Comparison of ENCODE assay signal across 8 mouse cellular contexts in the genomic region with DNA sequence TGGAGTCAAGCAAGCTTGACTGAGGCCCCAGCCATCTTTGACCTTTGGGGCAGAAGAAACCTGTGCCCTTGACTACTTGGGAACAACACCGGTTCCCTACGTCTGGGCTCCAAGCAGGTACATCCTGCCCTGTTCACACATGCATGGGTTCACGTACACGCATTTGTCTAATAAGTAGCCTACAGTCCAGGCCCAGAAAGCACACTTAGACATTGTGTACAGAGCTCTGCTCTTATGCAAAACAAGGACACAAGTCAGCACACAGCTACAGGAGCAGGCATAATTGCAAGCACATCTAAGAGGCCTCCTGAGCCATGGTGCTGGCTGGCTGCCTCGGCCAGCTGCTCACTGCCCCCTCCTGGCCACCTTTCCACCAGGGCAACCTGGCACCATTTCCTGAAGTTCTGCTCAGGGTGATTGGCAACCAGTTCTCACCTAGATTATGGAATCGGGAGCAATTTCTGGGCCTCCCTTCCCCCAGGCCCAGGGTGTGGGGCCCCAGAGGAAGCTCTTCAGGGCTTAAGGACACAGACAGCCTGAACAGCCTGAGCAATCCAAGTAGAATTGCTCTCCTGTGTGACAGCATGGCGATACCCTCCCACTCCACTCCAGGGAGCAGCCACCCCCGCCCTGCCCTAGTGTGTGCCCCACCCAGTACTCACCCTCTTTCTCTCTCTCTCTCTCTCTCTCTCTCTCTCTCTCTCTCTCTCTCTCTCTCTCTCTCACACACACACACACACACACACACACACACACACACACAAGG. TPM values are rescaled to one million over a fixed set of nuclear protein-coding genes. Genes with fewer than 3 reads are reported as not detected.
DNase-seq lines count a peak whose midpoint lies in the region; ATAC-seq and TF ChIP-seq lines count a peak whose summit lies in the region.

No protein-coding gene starts in this region.

- DNase-seq in 3T3-L1 (ENCODE audit: low read depth, low spot score) (peak; percentile 68), G1E (ENCODE audit: low spot score) (no peak)
- peak; percentile 89 to 90 for DNase-seq in cerebellum, postnatal 14 days
- peak; percentile 71 to 74 for DNase-seq in gastrocnemius, postnatal 36 days
- DNase-seq in intestine, embryonic 14.5 days (ENCODE audit: low spot score) = peak; percentile 75
- no peak for DNase-seq in liver, embryonic 13.5 days
- peak; percentile 61 for DNase-seq in urinary bladder, postnatal 25 days (ENCODE audit: low spot score)

- no peak for TF ChIP-seq CTCF in G1E (IDR thresholded peaks at IDR 0.05; ENCODE audit: low read depth, low read length)

- peaks cover 16% of the 10 kb centered on the region for H3K4me1 ChIP-seq in G1E (ENCODE audit: insufficient read depth, low read depth, low read length)
- H3K4me1 ChIP-seq in intestine, embryonic 14.5 days (replicated peaks; ENCODE audit: control insufficient read depth, insufficient read depth, low read length) = peaks cover 56% of the 10 kb centered on the region
- peaks cover 41% of the 10 kb centered on the region for H3K4me1 ChIP-seq in liver, embryonic 13.5 days (replicated peaks)
- peaks cover 65% of the 10 kb centered on the region for H3K4me1 ChIP-seq in neural tube, embryonic 15.5 days

- H3K27me3 ChIP-seq in G1E (ENCODE audit: insufficient read depth, low read length) = peaks cover 11% of the 10 kb centered on the region; the same call in 1 of the 2 replicates
- H3K27me3 ChIP-seq in intestine, embryonic 14.5 days (replicated peaks; ENCODE audit: control insufficient read depth, insufficient read depth, low read length) = no peaks in the 10 kb centered on the region
- H3K27me3 ChIP-seq in liver, embryonic 13.5 days = no peaks in the 10 kb centered on the region; the same call in 1 of the 2 replicates
- no peaks in the 10 kb centered on the region for H3K27me3 ChIP-seq in neural tube, embryonic 15.5 days (replicated peaks)

- H3K4me2 ChIP-seq in intestine, embryonic 14.5 days (ENCODE audit: low read length) = no peak overlapping the region
- H3K4me2 ChIP-seq in liver, embryonic 13.5 days = no peak overlapping the region
- H3K4me2 ChIP-seq in neural tube, embryonic 15.5 days = no peak overlapping the region

- peak overlapping the region; percentile 72 for H3K27ac ChIP-seq in intestine, embryonic 14.5 days (ENCODE audit: low read depth)
- no peak overlapping the region for H3K27ac ChIP-seq in liver, embryonic 13.5 days
- peak overlapping the region; percentile 72 for H3K27ac ChIP-seq in neural tube, embryonic 15.5 days (replicated peaks)

- H3K9ac ChIP-seq in intestine, embryonic 14.5 days (ENCODE audit: low read length) = no peak overlapping the region
- H3K9ac ChIP-seq in liver, embryonic 13.5 days = peak overlapping the region; percentile 22; the same call in 1 of the 2 replicates
- no peak overlapping the region for H3K9ac ChIP-seq in neural tube, embryonic 15.5 days (replicated peaks)

- no peak for ATAC-seq in G1E (ENCODE audit: extremely low read depth, insufficient number of reproducible peaks, low FRiP score, poor library complexity, severe bottlenecking)
- ATAC-seq in intestine, embryonic 14.5 days (replicated peaks; ENCODE audit: low FRiP score, low TSS enrichment, low read depth) = peak; percentile 41; the same call in 1 of the 2 replicates
- ATAC-seq in liver, embryonic 13.5 days (ENCODE audit: low read depth) = no peak
- no peak for ATAC-seq in neural tube, embryonic 15.5 days (ENCODE audit: low FRiP score)

- intact Hi-C loops in gastrocnemius, postnatal 36 days (cut with DNase I) = no loop called here

- WGBS in intestine, embryonic 14.5 days = 62% methylated on average over 8 of the region's 8 CpGs
- 63% methylated on average over 8 of the region's 8 CpGs for WGBS in liver, embryonic 13.5 days (ENCODE audit: insufficient replicate concordance)
- 61% methylated on average over 8 of the region's 8 CpGs for WGBS in neural tube, embryonic 15.5 days

- H3K9me3 ChIP-seq in G1E (replicated peaks) = no peaks in the 10 kb centered on the region
- no peaks in the 10 kb centered on the region for H3K9me3 ChIP-seq in intestine, embryonic 14.5 days (ENCODE audit: control insufficient read depth, low read length)
- H3K9me3 ChIP-seq in liver, embryonic 13.5 days (replicated peaks) = no peaks in the 10 kb centered on the region
- H3K9me3 ChIP-seq in neural tube, embryonic 15.5 days (replicated peaks) = no peaks in the 10 kb centered on the region

- H3K36me3 ChIP-seq in G1E (replicated peaks) = peaks cover 44% of the 10 kb centered on the region
- peaks cover 8% of the 10 kb centered on the region for H3K36me3 ChIP-seq in intestine, embryonic 14.5 days (ENCODE audit: control insufficient read depth, insufficient read depth, low read length)
- peaks cover 13% of the 10 kb centered on the region for H3K36me3 ChIP-seq in liver, embryonic 13.5 days
- H3K36me3 ChIP-seq in neural tube, embryonic 15.5 days = peaks cover 2% of the 10 kb centered on the region; the same call in 1 of the 2 replicates

- peak overlapping the region; percentile 15; the same call in 1 of the 2 replicates for H3K4me3 ChIP-seq in G1E (ENCODE audit: low read depth, low read length)
- H3K4me3 ChIP-seq in intestine, embryonic 14.5 days (ENCODE audit: low read depth, low read length) = no peak overlapping the region
- H3K4me3 ChIP-seq in liver, embryonic 13.5 days (replicated peaks) = no peak overlapping the region
- no peak overlapping the region for H3K4me3 ChIP-seq in neural tube, embryonic 15.5 days (replicated peaks)

RNA-seq across cellular contexts. Expression of a gene that starts 10.7 kb away (rescaled TPM):
- total RNA-seq in G1E (2014; fragmentation: Nextera tagmentation) (not detected in 2 replicates), G1E (2017) (not detected in 2 replicates)
- polyA plus RNA-seq in G1E (2012) = not detected in 2 replicates
- total RNA-seq in gastrocnemius, postnatal 36 days (2021) = under 1 TPM in 1 of 2 experiments, not detected in 1; 0.27 TPM
- polyA plus RNA-seq in intestine, embryonic 14.5 days (2014; fragmentation: Nextera tagmentation; extraction: Ambion mirVana) = 1.9 and 2.5 TPM in 2 replicates
- polyA plus RNA-seq in liver, embryonic 13.5 days (2015; fragmentation: Nextera tagmentation; extraction: Ambion mirVana) = 0.20 TPM in 1 of 2 replicates, not detected in the other
- polyA plus RNA-seq in neural tube, embryonic 15.5 days (2015; fragmentation: Nextera tagmentation; extraction: Ambion mirVana) = 2.6 and 3.9 TPM in 2 replicates

RNA-seq across cellular contexts. Expression of a gene that starts 11.1 kb away (rescaled TPM):
- total RNA-seq in G1E (2014; fragmentation: Nextera tagmentation) (0.58 TPM in 1 of 2 replicates, not detected in the other), G1E (2017) (0.06 and 0.16 TPM in 2 replicates)
- polyA plus RNA-seq in G1E (2012) = 0.02 and 0.10 TPM in 2 replicates
- total RNA-seq in gastrocnemius, postnatal 36 days (2021) = not detected
- not detected in 2 replicates for polyA plus RNA-seq in intestine, embryonic 14.5 days (2014; fragmentation: Nextera tagmentation; extraction: Ambion mirVana)
- polyA plus RNA-seq in liver, embryonic 13.5 days (2015; fragmentation: Nextera tagmentation; extraction: Ambion mirVana) = not detected in 2 replicates
- 1.3 and 2.5 TPM in 2 replicates for polyA plus RNA-seq in neural tube, embryonic 15.5 days (2015; fragmentation: Nextera tagmentation; extraction: Ambion mirVana)

RNA-seq across cellular contexts. Expression of a gene that starts 39.4 kb away (rescaled TPM):
- total RNA-seq in G1E (2014; fragmentation: Nextera tagmentation) (20.9 and 28.4 TPM in 2 replicates), G1E (2017) (27.6 and 29.2 TPM in 2 replicates)
- 85.3 and 87.2 TPM in 2 replicates for polyA plus RNA-seq in G1E (2012)
- 10 to 100 TPM in 1 of 2 experiments, 1 to 10 TPM in 1; 7.1 to 10.4 TPM for total RNA-seq in gastrocnemius, postnatal 36 days (2021)
- polyA plus RNA-seq in intestine, embryonic 14.5 days (2014; fragmentation: Nextera tagmentation; extraction: Ambion mirVana) = 2.8 and 3.2 TPM in 2 replicates
- polyA plus RNA-seq in liver, embryonic 13.5 days (2015; fragmentation: Nextera tagmentation; extraction: Ambion mirVana) = 1.7 and 1.9 TPM in 2 replicates
- polyA plus RNA-seq in neural tube, embryonic 15.5 days (2015; fragmentation: Nextera tagmentation; extraction: Ambion mirVana) = 3.0 and 4.0 TPM in 2 replicates

Comparison
In these comparisons a context has a peak if more than half of its experiments do, and no peak if none do; other contexts are left out.
1. DNase-seq: peak in 3T3-L1 (single experiment), cerebellum, postnatal 14 days (2 of 2), gastrocnemius, postnatal 36 days (2 of 2), intestine, embryonic 14.5 days (single experiment) and urinary bladder, postnatal 25 days (single experiment); none in G1E (single experiment) and liver, embryonic 13.5 days (single experiment).
2. RNA of a gene that starts 39.4 kb away (polyA plus RNA-seq): 85.3 to 87.2 TPM in G1E; 3.0 to 4.0 TPM in neural tube, embryonic 15.5 days, 2.8 to 3.2 TPM in intestine, embryonic 14.5 days and 1.7 to 1.9 TPM in liver, embryonic 13.5 days; every median in the first group is over 10 times any median in the second.